Mouse (Mus musculus): ENCODE results near the gene Skp2.

GRCm38 (mm10) chr15:9070353-9070752, 84.9 kb downstream of the Skp2 start:
- no peak for TF ChIP-seq CTCF (IDR thresholded peaks at IDR 0.05; ENCODE audit: low read depth)
- TF ChIP-seq EP300 (IDR thresholded peaks at IDR 0.05; ENCODE audit: low read depth): no peak

Measured in liver, postnatal 0 days (tissue).